Mouse (Mus musculus) thymus, adult 2 months (tissue): ENCODE results near the gene Pxn.

Experiments
- CTCF ChIP-seq: fragments of 200-500 bp; IDR thresholded peaks from 2 replicates; pipeline ENCODE4 v1.5.1; 2012; ENCODE audit warnings: mild to moderate bottlenecking, control low read depth, low read length, moderate library complexity, borderline replicate concordance; ENCODE audit not compliant: control insufficient read depth, poor library complexity, insufficient read depth; ENCODE audit errors: extremely low read depth
- POLR2A ChIP-seq: fragments of 200-500 bp; IDR thresholded peaks from 2 replicates; pipeline ENCODE4 v1.6.1; 2012; ENCODE audit warnings: mild to moderate bottlenecking, low read length, control low read depth, moderate library complexity; ENCODE audit not compliant: control insufficient read depth, poor library complexity, insufficient read depth; ENCODE audit errors: extremely low read depth

DNA sequence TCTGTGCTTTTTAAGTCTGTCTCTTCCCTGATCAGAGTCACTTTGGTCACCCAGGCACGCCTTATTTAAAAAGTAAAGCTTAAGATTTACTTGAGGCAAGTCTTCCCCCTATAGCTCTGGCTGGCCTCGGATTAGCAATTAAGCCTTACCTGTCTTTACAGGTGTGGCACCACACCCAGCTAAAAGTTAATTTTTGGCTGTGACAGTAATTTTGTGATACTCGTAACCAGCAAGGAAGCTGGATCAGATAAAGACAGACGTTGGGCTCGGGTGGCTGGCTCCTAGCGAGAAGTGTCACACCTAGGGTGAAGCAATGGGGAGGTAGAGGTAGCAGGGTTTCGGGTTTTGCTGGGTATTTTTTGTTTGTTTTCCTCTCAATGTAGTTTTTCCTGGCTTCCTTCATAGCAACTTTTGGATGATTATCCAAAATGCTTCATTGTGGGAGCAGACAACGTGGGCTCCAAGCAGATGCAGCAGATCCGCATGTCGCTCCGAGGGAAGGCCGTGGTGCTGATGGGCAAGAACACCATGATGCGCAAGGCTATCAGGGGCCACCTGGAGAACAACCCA is 53.9 kb downstream of the Pxn start:
- TF ChIP-seq CTCF (no peak), POLR2A (no peak)
